Mouse (Mus musculus): Measurements from ENCODE around the gene Gm20825. TPM values are rescaled to one million over a fixed set of nuclear protein-coding genes. Genes with fewer than 3 reads are reported as not detected.
"Not testable (repeated sequence)": the region's sequence is repeated elsewhere in the genome, so short reads cannot be mapped to it uniquely, and the experiment has no call there.

The Gm20825 gene
- polyA plus RNA-seq (2015; fragmentation: Nextera tagmentation; extraction: Ambion mirVana) = not detected in 2 replicates

GRCm38 (mm10) chrY:8071407-8071806 is at the start of gene Gm20825:
Gm20825 (minus strand) TSS chrY:8071507.
- not testable (repeated sequence) for ATAC-seq (replicated peaks); H3K9me3 ChIP-seq; H3K36me3 ChIP-seq (replicated peaks); H3K27me3 ChIP-seq (replicated peaks); H3K4me2 ChIP-seq; H3K27ac ChIP-seq; H3K4me1 ChIP-seq; H3K9ac ChIP-seq; H3K4me3 ChIP-seq
- 47% methylated on average over 3 of the region's 4 CpGs for WGBS

Other genes with a start within 250 kb of the Gm20825 start
- gene Gm29049, start 74.3 kb downstream of the Gm20825 start, polyA plus RNA-seq (2015; fragmentation: Nextera tagmentation; extraction: Ambion mirVana) = not detected in 2 replicates
- not detected in 2 replicates for gene Gm20824, start 186.4 kb upstream of the Gm20825 start, polyA plus RNA-seq (2015; fragmentation: Nextera tagmentation; extraction: Ambion mirVana)

All from midbrain, embryonic 15.5 days (tissue).